Mouse (Mus musculus): ENCODE results near the gene Hbs1l.

Hbs1l gene

DNA sequence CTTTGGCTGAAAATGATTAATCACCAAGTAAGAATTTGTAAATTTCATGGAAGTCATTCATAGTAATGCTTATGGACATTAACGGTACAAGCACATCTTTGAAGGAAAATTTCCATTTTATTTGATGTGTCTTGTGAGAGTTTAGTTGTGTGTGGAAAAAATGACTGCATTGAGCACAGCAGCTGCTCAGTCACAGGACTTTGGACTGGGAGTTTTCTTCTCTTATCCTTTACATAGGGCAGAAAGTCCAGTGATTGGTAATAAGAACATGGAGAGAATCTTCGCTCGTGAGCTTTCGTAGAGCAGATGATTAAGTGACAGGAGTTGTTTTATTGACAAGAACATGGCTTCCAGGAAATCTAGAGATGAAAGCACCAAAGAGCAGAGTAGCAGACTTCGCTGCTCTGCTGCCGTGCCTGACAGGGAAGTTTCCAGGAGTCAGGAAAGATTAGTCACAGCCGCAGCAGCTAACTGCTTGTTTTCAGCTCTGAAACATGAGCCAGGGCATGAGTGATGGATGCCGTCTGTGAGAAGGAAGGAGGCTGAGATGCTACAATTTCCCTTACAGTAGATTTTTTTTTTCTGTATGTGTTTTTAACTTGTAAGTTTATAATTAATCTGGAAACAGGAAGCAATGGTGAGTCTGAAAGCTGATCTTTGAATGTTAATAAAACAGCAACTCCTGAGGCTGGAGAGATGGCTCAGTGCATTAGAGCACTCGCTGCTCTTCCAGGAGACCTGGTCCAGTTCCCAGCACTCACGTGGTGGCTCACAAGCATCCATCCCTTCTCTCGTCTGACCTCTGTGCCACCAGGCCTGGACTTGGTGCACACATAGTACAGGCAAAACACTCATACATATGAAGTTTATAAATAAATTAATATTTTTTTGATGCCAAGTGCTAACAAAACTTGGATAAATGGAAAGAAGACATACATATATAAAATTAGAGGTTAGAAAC is 9.2 kb downstream of the Hbs1l start:
- no peak for DNase-seq (ENCODE audit: low spot score in 2 of 2)

DNA sequence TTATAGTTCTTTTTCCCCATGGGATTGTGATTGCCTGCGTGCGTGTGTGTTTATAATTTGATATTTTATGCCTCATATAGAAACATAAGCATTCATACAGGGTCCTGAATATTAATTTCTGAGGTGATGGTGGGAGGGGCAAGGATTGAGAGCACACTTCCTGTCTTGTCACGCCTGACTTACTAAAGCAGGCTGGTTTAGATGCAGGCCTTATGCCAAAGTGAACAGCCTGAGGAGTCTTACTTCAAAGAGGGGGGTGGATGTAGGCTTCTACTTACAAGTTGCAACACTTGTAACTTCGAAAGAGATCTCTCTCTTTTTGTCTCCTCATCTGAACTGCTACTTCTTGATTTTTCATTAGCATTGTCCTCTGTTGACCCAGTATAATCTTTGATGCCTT is 18.0 kb downstream of the Hbs1l start:
- DNase-seq (ENCODE audit: low spot score in 2 of 2), result peak; percentile 5 to 26

DNA sequence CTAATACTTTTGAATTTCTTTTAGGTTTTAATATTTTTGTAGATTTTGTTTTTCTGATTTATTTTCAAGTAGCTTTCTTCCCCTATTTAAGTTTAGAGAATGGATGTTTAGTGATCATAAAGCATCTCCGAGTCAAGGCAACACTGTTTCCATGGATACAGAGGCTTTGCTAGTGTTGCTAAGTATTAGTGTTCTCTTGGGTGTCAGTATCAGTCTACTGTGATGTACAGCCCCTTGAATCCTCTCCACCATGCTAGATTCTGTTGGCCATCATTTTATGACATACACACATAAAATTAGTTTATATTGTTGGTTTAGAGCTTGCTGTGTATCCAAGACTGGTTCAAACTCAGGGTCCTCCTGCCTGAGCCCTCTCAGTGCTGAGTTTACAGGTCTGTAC is 20.3 kb downstream of the Hbs1l start:
- DNase-seq (ENCODE audit: low spot score in 2 of 2), result no peak

DNA sequence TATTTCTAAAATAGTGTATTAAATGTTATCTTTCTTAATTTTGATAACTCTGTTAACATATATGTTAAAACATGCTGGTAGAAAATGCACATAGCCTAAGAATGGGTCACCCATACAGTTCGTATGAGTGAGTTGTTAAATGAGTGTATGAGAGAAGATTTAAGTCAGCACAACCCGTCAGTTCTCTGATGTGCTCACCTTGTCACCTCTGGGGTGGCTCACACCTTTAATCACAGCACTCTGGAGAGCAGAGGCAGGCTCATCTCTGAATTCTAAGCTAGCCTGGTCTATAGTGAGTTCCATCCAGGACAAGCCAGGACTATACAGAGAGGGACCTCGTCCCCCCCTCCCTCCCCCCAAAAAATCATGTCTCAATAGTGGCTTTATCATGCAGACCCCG is 22.5 kb downstream of the Hbs1l start:
- DNase-seq (ENCODE audit: low spot score in 2 of 2), result no peak

DNA sequence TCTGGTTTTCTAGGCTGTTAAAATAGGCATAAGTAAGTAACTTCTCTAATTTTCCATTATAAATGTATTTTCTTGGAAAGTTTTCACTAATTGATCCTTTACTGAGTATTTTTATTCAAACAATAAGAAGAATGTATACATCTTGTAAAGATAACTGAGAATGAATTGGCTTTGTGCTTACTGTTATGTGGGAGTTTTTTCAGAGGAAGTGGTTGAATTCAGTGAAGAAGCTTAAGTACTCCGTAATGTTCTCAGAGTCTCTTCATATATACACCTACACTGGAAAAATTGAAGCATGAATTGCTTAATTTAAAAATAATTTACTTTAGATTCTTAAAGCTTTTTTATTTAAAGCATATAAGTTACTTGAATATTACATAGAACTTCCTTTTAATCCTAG is 23.2 kb downstream of the Hbs1l start:
- no peak for DNase-seq (ENCODE audit: low spot score in 2 of 2)

DNA sequence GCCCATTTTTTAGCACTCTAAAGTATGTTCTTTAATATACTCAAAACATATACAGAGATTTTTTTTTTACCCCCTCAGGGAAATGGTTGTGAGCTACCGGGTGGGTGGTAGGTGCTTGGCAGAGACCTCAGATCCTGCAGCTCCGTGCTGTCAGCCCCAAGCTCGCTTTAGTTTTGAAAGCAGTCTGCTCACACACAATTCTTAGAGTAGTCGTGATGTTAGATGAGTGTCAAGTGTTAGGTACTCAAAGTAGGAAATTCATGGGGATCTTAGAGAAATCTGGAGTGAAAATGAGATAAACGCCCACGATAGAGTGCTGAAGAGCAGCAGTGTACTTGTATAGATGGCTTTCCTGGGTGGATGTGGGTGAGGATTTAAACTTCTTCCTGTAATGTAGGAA is 24.8 kb downstream of the Hbs1l start:
- DNase-seq (ENCODE audit: low spot score in 2 of 2), result no peak

DNA sequence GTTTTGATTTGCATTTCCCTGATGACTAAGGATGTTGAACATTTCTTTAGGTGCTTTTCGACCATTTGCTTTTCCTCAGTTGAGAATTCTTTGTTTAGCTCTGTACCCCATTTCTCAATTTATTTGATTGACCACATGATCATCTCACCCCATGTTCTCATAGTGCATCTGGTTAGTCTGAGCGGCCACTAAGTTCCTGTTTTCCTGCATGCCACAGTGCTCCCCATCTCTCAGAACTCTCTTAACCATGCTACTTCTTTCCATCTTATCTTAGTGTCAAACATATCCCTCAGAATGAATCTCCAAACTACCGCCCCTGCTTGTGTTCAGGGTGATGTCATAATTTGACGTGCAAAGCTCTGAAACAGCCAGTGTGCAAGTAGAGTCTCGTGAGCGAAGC is 30.6 kb downstream of the Hbs1l start:
- no peak for DNase-seq (ENCODE audit: low spot score in 2 of 2)

DNA sequence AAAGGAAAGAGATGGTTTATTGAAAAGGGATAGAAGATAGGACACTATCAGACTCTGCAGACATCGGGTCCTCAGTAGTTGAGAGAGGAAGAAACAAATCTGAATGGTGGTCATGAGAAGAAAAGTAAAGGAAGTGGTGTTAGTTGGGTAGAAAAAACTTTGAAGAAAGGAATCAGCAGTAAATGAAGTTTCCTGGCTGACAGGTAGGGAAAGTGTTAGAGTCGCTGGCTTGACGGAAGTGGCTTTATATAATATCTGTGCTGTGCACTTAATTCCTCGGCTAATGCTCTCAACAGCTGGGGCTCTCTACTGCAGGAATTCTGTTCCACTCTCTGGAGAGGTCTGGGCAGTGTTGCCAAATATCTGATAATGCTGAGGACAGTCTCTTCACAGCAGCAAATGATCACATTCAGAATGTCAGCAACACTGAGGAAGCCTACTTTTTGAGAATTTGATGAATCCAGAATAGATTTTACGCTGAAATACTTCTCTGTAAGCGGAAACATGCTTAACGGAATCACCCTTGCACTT is 31.9 kb downstream of the Hbs1l start:
- DNase-seq (ENCODE audit: low spot score in 2 of 2), result no peak

DNA sequence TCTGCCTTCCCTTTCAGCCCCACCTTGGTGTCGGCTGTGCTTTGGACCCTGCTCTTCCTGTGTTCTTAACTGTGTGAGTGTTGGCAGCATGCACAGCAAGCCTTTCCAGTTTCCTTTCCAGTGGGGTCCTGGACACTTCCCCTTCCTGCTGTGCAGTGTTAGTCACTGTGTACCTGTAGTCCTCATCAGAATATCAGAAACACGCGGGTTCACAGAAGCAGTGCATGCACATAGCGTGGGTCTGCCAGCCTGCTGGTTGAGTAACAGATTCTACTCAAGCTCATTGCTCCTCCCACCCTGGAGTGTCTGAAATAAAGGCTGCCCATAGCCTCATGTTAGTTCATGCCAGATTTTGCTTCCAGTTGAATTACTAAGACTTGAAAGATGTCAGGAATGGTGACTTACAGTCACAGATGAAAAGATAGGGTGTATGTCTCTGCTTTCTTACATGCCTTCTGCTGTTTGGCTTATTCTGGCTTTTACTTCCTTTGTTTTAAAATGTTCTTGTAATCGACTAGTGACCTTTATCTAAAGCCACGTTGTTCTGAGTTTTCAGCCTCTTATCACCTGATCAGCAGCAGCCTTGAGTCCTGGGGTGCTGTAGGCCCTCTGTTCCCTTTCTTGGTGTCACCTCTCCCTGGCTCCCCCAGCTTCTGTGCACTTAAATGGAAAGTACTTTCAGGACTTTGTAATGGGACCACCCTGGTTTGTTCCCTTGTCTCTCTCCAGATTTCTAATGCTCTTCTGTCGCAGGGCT is 38.7 kb downstream of the Hbs1l start:
- no peak for DNase-seq (ENCODE audit: low spot score in 2 of 2)

DNA sequence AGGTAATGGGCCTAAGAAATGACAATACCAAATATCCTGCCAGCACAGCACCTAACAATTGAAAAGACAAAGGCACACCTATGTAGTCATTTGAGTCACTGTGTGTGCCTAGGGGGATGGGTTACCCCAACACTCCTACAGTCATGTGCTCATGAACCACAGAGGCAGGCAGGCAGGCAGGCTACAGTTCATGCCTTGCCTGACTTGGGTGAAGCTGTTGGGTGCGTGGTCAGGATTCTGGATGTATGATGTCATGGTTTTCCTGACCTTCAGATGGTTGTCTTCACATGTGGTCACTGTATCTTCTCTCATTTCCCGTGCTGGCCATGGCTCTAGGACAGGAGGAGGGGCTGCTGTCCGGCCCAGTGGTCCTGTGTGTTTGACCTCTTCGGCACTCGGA is 39.8 kb downstream of the Hbs1l start:
- no peak for DNase-seq (ENCODE audit: low spot score in 2 of 2)

DNA sequence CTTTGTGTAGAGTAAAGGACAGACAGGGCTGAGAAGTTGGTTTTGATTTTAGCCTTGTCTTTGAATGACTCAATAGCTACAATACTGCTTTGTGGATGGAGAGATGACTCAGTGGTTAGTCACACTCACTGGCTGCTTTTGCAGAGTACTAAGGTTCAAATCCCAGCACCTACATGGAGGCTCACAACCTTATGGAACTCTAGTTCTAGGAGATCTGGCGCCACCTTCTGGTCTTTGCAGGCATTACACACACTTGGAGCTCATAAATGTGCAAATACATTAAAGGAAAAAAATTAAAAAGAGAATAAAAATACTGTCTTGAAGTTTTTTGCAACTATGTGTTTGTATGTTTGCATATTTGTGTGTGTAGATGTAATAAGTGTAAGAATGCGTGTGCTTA is 41.4 kb downstream of the Hbs1l start:
- peak in 1 of 2 experiments; percentile 28 for DNase-seq (ENCODE audit: low spot score in 2 of 2)

DNA sequence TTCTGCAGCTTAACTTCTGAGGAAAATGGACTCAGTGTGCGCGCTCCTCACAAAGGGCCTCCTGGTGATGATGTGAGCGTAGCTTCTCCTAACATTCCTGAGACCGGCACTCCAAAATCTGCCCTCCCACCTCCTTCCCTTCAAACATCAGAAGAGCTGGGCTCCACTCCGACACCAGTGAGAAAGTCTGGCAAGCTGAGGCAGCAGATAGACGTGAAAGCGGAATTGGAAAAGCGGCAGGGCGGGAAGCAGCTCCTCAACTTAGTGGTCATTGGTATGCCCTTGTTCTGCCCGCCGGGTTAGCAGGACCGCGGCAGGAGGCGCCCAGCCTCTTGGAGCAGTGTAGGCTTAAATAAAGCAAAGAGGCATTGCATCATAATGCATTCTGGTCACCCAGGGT is 45.9 kb downstream of the Hbs1l start:
- no peak for DNase-seq (ENCODE audit: low spot score in 2 of 2)

DNA sequence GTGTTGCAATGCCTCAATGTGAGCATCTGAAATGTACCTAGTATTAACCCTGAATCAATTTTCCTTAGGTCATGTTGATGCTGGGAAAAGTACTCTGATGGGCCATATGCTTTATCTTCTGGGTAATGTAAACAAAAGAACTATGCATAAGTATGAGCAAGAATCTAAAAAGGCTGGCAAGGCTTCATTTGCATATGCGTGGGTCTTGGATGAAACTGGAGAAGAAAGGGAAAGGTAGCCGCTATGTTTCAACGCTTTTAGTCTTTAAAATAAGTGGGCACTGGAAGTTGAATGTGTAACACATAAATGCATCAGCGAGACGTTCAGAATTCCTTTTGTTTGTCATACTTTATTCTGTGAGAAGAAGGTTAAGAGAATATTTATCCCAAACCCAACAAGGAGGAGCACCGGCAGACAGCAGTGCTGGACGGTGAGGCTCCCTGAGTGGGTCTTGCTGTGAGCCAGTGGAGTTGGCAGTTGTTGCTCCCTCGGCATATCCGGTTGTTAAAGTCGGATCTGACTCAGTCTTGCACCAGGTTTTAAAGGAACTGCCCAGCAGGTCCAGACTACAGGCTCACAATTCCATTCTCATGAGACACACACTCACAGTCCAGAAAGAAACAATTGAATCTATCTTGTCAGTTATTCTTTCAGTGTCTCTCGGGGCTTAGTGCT is 46.7 kb downstream of the Hbs1l start:
- no peak for DNase-seq (ENCODE audit: low spot score in 2 of 2)

DNA sequence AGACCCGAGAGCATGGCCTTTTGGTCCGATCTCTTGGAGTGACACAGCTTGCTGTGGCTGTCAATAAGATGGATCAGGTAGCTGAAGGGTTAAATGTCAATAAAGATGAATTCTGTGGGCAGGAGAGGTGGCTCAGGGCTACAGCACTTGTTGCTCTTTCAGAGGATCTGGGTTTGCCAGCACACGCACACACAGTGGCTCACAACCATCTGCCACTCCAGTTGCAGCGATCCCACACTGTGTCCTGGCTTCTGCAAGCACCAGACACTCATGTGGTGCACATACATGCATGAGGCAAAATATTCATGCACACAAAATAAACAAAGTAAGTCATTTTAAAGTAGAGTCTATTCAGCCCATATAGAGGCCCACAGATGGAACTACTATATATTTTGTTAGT is 51.6 kb downstream of the Hbs1l start:
- no peak for DNase-seq (ENCODE audit: low spot score in 2 of 2)

DNA sequence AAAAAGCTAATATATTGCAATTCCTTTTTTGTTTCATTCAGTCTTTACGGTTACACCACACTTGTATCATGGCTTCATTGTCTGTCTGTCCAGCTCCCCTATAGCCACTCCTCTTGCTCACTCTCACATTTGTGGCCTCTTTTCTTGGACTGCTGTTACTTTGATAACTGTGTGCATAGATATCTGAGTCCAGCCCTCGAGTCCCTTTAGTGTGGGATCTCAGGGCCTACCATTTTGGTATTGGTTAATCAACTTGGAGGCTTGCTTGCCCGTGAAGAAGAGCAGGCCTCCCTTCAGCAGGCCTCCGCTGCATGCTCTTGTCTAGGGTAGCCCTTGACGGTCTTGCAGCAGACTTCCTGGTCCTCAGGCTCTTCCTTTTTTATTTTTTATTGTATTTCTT is 53.7 kb downstream of the Hbs1l start:
- no peak for DNase-seq (ENCODE audit: low spot score in 2 of 2)

DNA sequence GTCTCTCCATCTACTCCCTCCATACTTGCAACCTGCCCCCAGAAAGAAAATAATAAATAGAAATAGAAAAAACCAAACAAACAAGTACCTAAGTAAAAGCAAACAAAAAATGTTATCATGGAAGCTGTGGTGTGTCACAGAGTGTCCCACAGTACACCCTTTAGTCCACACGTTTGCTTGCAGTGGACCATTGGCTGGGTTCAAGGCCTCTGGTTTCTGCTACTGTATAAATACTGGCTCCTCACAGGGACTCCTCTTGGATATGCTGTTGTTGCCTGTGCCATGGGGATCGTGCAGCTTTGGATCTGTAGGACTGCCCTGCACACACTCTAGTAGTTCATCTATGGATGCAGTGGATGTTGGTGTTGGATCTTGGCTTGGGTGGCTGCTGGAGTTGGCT is 54.2 kb downstream of the Hbs1l start:
- no peak for DNase-seq (ENCODE audit: low spot score in 2 of 2)

DNA sequence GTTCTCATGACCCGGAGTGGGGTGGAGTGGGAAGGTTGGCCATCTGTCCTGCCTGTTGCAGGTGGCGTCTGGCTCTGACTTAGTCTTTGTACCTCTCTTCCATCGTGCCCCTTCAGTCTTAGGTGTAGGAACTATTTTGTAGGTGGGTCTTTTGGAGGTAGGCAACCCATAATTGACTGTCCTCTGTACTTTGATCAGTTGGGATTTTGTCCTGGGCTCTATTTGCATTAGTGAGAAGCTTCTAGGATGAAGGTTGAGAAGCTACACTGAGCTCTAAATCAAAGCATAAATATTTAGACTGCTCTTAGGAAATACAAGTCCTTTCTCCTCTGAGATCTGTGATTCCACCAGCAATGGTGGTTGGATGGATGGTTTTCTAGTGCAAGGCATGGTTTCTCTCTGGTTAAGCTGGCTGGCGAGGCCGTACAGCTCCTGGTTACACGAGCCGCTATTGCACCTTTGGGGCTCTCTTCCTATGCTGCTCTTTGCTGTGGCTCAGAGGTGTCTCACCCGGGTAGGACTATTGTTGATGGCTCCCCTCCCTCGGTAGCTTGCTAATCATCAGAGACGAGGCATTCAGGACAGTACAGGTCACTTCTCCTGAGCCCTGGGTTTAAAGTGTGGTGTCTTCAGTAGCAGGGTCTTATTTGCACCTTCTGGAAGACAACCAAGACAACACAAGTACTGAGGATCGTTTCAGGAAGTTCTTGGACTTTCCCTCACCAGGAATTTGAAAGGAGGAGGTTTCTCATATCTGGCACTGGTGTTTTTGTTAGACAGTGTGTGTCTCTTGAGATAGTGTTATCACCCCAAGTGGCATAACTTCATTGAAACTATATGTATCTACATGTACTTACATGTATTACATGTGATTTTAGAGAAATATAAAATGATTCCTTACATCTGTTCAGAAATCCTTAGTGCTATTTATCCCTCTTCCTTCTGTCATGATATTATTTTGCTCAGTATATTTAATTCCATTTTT is 55.0 kb downstream of the Hbs1l start:
- no peak for DNase-seq (ENCODE audit: low spot score in 2 of 2)

DNA sequence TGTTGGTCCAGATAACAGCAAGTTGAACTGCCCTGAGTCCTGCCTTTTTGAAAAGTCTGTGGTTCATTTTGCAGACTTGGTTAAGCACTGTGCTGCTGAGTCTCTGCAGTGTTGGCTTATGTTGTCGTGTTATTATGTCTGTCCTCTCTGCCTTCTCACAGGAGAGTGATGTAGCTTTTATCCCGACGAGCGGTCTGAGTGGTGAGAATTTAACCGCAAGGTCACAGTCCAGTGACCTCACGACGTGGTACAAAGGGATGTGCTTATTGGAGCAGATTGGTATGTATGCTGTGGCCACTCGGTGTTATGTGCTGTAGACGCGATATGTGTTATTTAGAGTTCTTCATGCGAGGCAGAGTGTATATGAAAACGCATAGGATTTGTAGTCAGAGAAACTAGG is 56.0 kb downstream of the Hbs1l start:
- DNase-seq (ENCODE audit: low spot score in 2 of 2), result no peak

DNA sequence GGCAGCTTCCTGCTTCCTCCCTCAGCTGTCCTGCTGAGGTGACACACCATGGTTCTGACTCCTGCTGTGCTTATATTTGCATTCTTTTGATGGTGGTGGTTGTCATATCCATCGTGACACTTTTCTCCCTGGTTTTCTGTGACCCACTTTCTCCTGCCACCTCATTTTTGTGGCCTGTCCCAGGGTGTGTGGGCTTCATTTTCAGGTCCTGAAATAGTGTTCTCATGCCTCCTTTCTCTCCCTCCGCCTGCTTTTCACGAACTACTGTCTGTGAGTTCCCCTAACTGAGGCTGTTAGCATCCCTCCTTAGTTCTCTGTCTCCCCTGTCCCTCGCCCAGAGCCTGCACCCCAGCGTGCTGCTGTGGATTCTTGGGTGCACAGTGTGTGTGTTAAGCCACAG is 58.1 kb downstream of the Hbs1l start:
- DNase-seq (ENCODE audit: low spot score in 2 of 2), result no peak

DNA sequence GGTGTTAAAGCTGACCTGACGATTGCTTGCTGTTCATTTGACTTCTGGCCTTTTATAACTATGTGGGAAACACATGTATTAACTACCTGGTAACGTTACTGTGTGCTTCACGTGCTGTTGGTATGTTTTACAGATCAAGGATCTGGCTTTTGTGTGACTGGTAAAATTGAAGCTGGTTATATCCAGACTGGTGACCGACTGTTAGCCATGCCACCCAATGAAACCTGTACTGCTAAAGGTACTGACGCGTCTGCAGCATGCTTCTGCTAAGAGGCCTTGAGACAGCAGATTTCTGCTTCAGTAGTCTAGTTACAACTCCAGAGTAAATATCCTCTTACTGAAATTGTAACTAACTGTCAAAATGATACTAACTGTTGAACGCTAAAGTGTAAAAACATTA is 58.7 kb downstream of the Hbs1l start:
- DNase-seq (ENCODE audit: low spot score in 2 of 2), result no peak

DNA sequence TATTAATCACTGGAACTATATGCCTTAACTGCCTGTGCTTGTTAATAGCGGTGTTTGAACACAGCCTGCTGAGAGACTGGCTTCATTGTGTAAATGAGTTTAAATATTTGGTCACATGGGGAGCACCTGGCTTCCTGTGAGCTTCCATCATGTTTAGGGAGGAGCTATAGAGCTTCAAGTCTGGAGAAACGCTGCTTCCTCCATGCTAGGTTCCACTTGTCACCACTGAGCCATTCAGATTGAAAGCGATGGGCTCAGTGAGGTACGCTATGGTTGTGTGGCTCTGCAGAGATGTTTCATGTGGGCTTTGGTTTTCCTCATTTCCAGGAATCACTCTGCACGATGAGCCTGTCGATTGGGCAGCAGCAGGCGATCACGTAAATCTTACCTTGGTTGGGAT is 62.2 kb downstream of the Hbs1l start:
- no peak for DNase-seq (ENCODE audit: low spot score in 2 of 2)
